Mouse (Mus musculus): ENCODE data around the gene Gm281. TPM values are rescaled to one million over a fixed set of nuclear protein-coding genes. Genes with fewer than 3 reads are reported as not detected.
"Not testable (repeated sequence)": the region's sequence is repeated elsewhere in the genome, so short reads cannot be mapped to it uniquely, and the experiment has no call there.

Gm281 gene
- total RNA-seq (2021): under 1 TPM in 1 of 2 experiments, not detected in 1; 0.13 TPM
- long read RNA-seq, experiment 1: 0 reads
- long read RNA-seq, experiment 2: 0 reads

DNA sequence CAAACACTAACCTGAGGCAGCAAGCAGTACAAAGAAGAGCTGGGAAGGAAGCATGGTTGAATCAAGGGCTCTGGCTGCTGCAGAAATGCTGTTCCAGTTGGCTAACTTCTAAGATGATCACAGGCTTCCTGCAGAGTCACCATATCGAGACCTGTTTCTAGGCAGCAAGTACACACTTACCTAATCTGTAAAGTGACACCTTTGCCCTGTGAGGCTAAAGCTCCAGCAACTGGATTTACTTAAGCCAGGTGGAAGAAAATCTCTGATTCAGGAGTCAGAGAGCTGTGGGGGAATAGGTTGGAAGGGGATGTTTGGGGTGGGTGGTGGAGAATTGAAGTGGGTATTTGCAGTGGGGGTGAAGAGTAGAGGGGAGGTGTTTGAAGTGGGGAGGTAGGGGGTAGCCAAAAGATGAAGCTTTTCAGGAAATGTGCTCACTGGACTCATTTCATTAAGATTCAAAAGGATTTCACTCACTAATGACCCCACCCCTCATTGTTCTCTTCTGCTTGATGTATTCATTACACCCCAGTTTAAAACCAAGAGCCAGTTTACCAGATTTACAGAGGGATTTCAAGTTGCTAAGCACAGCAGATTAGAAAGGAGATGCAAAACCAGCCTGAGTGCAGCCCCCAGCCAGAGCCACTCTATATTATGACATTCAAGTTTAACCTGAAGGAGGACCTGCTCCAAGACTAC is at the start of gene Gm281:
Gene Gm281, minus strand, starts transcription at position 92 of the 696 bp plus-strand sequence.
- no peak for DNase-seq

DNA sequence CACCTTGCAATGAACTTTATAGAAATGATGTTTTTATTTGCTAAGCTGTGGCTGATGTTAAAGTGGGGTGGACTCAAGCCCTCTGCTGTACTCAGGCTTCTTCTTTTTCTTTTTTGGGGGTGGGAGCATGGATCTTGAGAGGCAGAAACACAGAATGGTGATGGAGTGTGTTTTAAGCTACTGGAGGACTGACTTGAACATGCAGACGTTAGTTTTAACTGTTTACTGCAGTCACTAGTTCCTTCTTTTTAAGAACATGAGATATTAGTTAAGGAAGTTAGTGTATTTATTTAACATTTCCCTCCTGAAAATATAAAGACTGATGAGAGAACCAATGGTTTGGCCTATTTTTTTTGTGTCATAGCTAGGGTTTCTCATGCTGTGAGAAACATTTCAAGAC is 49.2 kb upstream of the Gm281 start:
- DNase-seq: no peak

DNA sequence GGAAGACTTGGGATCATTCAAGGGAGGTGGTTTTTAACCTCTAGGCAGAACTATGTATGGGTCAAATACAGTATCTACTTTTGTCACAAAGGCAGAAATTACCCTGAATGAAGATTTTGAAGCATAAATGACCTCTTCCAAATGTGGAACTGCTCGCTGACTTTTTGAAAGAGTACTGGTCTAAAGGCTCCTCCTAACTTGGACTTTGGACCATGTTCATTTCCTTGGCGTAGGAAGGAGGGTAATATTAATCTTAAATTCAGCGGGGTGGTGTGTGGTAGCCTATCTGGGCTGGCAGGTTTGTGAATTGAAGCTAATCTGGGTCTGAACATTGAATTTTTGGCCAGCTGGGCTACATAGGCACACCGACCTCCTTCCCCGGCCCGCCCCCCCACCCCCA is 48.2 kb upstream of the Gm281 start:
- no peak for DNase-seq

GRCm38 (mm10) chr14:13961401-13962112 is 47.3 kb upstream of the Gm281 start, which contains the start of the genes Atxn7 and Thoc7:
Atxn7 (plus strand) TSS chr14:13961440.
Thoc7 (minus strand) TSS chr14:13961852.
- DNase-seq: peak; percentile 38 to 59

DNA sequence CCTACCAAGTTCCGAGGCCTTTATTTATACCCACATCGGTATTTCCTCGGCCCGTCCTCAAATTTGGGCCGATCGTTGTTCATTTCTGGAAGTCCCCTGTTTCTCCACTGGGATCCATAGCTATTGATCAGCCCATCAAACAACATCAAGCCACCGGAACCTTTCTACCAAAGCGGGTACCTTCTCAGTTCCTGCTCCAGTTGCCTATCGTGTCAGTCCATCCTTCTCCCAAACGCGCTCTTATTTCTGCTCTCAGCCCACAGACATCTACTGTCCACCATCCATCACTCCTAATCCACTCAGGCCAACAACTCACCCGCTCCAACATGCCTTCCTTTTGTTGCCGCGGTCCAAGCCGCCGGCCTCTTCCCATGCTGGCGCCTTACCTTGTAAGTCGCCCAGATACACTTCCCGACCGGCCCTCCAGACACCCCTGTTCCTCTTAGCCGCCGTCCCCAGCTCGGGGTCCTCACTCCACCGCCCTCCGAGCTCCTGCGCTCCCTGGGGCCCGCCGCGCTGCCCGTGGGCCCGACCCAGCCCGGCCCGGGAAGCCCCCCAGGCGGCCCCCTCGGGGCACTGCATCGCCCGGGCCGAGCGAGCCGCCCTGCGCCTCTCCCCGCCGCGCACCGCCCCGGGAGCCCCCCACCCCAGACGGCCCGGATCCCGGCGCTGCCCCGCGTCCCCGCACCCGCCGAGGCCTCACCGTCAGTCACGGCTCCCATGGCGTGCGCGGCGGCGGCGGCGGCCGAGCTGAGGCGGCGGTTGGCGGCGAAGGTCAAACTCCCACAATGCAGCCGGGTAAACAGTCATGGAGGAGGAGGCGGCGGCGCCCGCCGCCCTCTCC is 46.4 kb upstream of the Gm281 start:
- DNase-seq: peak; percentile 69 to 71

DNA sequence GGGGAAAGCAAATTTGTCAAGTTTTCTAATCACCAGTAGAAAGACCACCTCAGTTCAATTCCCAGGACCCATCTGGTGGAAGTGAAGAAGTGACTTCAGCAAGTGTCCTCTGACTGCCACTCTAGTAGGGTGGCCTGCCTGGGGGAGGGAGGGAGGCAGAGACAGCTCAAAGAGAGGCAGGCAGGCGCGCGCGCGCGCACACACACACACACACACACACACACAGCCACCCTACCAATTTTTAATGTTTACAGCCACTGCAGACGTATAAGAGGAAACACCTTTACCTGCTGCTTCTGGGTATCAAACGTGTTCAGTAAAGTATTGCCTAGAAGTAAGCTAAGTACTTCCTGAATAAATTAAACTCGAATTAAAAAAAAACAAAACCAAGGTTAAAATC is 45.8 kb upstream of the Gm281 start:
- DNase-seq: peak; percentile 7 to 19

DNA sequence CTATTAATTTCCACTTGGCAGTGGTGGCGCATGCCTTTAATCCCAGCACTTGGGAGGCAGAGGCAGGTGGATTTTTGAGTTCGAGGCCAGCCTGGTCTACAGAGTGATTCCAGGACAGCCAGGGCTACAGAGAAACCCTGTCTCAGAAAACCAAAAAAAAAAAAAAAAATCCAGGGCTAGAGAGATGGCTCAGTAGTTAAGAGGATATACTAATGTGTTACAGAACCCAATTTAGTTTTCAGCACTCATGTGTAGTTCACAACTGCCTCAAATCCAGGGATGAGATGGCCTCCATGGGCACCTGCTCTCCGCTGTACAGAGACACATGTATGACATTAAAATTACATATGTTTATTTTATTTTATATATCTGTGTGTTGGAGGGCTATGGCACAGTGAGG is 37.9 kb upstream of the Gm281 start:
- DNase-seq: not testable (repeated sequence)

DNA sequence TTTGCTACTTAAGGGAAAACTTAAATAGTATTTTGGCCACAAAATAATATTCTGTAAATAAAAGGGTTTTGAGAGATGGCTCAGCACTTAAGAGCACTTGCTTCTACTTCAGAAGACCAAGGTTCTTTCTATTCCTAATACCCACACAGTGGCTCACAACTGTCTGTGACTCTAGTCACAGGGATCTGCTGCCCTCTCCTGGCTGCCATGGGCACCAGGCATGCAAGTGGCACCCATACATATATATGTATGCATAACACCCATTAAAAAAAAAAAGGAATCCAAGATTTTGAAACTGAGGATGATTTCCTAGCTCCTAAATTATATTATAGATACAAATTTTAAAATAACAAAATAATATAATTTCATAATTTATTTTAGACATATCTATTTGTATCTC is 36.1 kb upstream of the Gm281 start:
- no peak for DNase-seq

GRCm38 (mm10) chr14:13948345-13948744 is 34.1 kb upstream of the Gm281 start:
- no peak for DNase-seq

GRCm38 (mm10) chr14:13944686-13945085 is 30.4 kb upstream of the Gm281 start:
- DNase-seq: no peak

- DNase-seq: no peak
Observed at GRCm38 (mm10) chr14:13934052-13934371, 19.7 kb upstream of the Gm281 start.

- no peak for DNase-seq
Observed at GRCm38 (mm10) chr14:13933290-13934051, 19.2 kb upstream of the Gm281 start.

- DNase-seq: peak; percentile 18 to 59
Observed at GRCm38 (mm10) chr14:13917630-13918029, 3.4 kb upstream of the Gm281 start.

- DNase-seq: no peak
Observed at GRCm38 (mm10) chr14:13917208-13917607, 2.9 kb upstream of the Gm281 start.

- DNase-seq: no peak
Observed at GRCm38 (mm10) chr14:13915207-13915606, 929 bp upstream of the Gm281 start.

DNA sequence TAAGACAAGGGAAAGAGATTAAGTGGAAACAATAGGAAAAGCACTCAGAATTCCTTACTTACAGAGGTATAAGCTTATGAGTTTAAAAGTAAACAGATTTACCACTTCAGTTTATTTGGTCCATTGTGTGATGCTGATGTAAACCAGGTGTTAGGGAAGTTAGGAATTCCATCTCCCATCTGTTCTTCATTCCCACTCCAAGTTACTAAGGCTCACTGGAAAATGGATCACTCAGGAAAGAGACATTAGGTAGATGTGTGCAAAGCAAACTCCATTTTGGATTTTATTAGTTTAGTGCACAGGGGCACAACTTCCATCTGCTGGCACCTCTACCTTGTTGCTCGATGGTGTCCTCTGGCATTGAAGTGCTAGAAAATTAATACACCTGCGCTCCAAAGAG is 4.1 kb downstream of the Gm281 start:
- no peak for DNase-seq

DNA sequence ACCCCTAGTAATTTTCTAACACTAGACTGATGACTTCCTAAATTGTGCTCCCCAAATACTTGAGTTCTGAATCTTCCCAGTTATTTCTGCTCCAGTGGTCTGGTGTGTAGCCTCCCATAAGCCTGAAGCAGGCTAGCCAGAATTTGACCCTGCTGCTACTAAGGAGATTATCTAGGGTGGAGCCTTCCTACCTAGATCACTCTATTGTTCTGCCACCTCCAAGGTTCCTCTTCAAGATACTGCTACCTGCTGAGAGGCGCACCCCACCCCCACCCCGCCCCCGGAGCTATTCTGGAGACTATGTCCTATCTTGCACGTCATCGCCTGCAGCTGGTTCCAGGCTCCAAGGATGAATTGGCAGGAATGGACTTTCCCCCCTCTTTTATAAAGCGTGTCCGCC is 7.1 kb downstream of the Gm281 start:
- DNase-seq: no peak

- DNase-seq: no peak
Observed at GRCm38 (mm10) chr14:13906461-13906860, 7.8 kb downstream of the Gm281 start.

DNA sequence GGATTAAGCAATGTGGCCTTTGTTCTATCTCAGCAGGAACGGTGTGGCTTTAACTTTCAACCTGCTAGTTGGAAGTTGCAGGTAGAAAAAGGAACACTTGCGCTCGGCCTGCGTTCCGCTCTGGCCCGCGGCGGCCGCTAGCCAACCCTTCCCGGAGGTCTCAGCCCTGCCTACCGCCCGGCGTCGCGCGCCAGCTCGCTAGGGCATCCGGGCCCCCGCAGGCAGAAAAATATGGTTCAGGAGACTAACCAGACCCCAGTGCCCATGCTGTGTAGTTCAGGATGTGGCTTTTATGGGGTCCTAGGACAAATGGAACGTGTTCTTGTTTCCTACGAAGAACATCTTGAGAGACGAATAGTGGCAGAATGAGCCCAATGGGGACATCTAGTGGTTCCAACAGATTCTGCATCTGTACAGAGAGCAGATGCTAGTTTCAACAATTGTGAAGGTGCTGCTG is 12.6 kb downstream of the Gm281 start:
- peak; percentile 33 to 57 for DNase-seq

DNA sequence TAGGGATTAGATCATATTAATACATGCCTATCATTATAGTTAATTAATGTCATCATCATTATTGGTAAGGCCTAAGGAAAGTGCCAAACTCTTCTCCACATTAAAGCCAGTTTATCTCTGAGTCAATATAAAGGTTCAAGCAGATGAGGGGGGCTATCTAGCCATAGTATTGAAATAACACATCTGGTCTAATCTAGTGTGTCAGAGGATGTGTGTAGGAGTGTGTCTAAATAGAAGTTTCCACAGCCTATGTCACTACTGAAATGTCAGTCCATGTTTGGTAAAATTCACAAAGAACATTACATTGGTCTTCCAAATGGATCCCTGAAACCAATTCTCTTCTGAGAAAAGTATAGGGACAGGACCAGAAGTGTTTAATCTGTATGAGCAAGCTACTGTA is 19.1 kb downstream of the Gm281 start:
- DNase-seq: no peak

- DNase-seq: no peak
Observed at GRCm38 (mm10) chr14:13893748-13894147, 20.5 kb downstream of the Gm281 start.

DNA sequence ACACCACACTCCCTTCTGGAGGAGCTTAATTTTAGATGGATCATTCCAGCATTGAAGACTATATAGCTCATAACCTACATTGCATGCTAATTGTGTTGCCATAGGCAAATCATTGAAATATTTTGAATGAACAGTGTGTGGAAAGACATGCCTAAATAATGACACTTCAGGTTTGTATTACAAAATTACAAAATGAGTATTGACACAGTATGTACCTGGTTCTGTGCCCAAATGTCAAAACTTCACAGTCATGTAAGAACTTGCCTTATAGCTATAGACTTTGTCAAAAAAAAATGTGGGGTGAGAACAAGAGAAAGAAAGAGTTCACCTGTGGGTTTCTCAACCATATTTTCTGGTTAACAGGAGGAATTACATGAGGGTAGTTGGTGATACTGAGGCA is 52.9 kb downstream of the Gm281 start:
- no peak for DNase-seq

Data from heart, adult 18-20 months (tissue).